Mouse (Mus musculus): ENCODE measurements at regions not wholly inside any gene's neighbourhood (a gene's known extent, or its start where the extent isn't known, plus 50 kb on each side); places are given as distances from the start of the nearest gene placed in this dataset.

DNA sequence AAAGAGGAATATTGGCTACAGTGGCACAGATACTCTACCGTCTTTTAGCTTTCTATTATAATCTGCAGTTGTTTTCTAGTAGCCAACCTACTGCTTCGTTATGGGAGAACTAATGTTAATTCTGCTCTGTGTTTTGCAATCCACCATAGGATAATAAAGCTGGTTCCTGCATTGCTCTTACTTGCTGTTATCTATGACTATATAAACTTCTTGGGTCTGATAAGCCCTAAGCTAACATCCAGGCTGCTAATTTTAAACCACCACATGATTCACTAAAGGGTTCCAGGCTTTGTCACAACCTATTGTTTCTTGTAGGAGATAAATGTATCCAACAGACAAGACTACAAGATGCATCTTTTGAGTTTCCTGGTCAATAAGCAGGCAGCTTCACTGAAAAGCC is 173.5 kb upstream of the Aga start:
- 97% methylated on average over 2 of the region's 2 CpGs for WGBS
- Histone ChIP-seq H3K9ac (no peak overlapping the region), H3K4me2 (no peak overlapping the region)

DNA sequence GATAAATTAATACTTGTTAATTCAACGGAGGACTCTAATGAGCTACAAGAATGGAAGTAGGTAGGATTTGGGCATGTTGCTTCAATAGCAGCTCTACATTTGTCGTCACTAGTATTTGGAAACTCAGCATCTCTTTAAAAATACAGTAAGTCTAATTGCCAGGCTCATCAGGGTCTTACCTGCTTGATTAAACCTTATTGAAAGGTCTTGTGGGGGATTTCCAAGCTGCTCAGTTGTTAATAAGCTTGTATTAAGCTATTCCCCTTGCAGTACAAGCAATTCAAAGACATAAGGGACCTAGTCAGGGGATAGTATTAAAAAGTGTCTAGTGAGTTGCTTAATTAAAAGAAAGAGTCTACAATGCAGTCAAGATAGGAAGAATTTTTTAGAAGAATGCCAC is 142.9 kb upstream of the Aga start:
- WGBS, result 72% methylated on average over 2 of the region's 2 CpGs
- no peaks in the 10 kb centered on the region for H3K27me3 ChIP-seq (replicated peaks)
- H3K36me3 ChIP-seq (replicated peaks), result no peaks in the 10 kb centered on the region
- H3K27ac ChIP-seq, result no peak overlapping the region
- no peak overlapping the region for H3K4me3 ChIP-seq
- no peaks in the 10 kb centered on the region for H3K4me1 ChIP-seq
- no peak overlapping the region for H3K9ac ChIP-seq
- no peak overlapping the region for H3K4me2 ChIP-seq
- no peak for ATAC-seq (replicated peaks)
- H3K9me3 ChIP-seq, result no peaks in the 10 kb centered on the region

More for the DNA sequence above, 173.5 kb upstream of the Aga start:
- Histone ChIP-seq H3K27me3 (replicated peaks) (no peaks in the 10 kb centered on the region), H3K4me3 (no peak overlapping the region), H3K4me1 (no peaks in the 10 kb centered on the region), H3K36me3 (replicated peaks) (no peaks in the 10 kb centered on the region), H3K27ac (no peak overlapping the region), H3K9me3 (no peaks in the 10 kb centered on the region)
- ATAC-seq (replicated peaks), result no peak

DNA sequence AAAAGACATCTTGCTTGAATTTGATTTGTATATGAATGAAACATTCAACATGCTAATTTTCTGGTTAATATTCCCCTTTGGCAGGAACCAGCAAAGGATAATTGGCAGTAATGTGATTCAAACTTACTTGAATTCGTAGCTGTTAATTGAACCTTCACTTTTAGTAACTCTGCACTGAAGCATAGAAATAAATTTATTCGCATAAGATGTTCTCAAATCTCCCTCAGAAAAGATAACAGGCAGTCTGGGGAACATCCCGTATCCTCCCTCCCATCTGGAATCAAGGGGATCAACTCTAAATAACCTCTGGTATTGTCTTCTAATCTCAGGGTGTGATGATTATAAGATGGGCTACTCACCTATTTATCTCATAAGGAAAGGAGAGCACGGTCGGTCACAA is 138.1 kb upstream of the Aga start:
- no peak for ATAC-seq (replicated peaks)

DNA sequence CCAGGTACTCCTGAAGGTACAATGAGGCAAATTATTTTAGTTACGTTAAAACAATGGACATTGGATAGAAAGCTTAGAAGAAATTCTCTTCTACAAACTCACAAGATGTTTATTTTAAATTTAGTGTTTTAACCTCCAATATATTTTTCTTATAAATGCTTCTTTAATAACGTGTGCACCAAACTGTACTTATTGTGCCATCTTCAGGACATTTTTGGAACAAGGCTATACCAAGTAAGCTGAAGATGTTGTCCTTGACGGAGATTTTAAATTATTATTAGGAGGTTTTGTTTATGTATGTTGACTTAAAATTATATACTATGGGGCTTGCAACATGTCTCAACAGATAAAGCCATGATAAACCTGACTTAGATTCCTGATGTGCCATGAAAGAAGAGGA is 99.4 kb upstream of the Aga start:
- no peaks in the 10 kb centered on the region for H3K36me3 ChIP-seq (replicated peaks)
- no peaks in the 10 kb centered on the region for H3K9me3 ChIP-seq
- no peak overlapping the region for H3K4me3 ChIP-seq
- ATAC-seq (replicated peaks), result no peak
- H3K27me3 ChIP-seq (replicated peaks), result no peaks in the 10 kb centered on the region
- 70% methylated on average over 3 of the region's 3 CpGs for WGBS
- H3K27ac ChIP-seq, result no peak overlapping the region
- H3K4me1 ChIP-seq, result no peaks in the 10 kb centered on the region
- no peak overlapping the region for H3K9ac ChIP-seq
- H3K4me2 ChIP-seq, result no peak overlapping the region

More for the DNA sequence above, 138.1 kb upstream of the Aga start:
- Histone ChIP-seq H3K9me3 (no peaks in the 10 kb centered on the region), H3K4me3 (no peak overlapping the region), H3K9ac (no peak overlapping the region), H3K4me2 (no peak overlapping the region), H3K36me3 (replicated peaks) (no peaks in the 10 kb centered on the region), H3K4me1 (no peaks in the 10 kb centered on the region), H3K27me3 (replicated peaks) (no peaks in the 10 kb centered on the region), H3K27ac (no peak overlapping the region)
- WGBS, result 41% methylated on average over 5 of the region's 5 CpGs

DNA sequence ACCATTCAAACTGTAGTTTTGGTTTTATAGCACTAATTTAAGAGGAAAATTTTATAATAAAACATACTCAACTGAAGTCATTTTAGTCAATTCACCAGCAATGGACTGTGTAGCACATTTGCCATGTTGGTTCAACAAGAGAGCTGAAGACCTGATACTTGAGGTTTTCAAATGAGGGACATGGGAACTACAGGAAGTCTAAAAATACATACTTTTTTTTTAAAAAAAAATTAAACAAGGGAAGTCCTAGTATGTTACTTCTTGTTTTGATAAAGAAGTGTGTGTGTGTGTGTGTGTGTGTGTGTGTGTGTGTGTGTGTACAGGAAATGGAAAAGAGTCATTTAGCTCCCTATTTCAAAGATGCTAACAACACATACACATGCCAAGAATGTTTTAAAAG is 77.3 kb upstream of the Aga start:
- Histone ChIP-seq H3K4me3 (no peak overlapping the region), H3K36me3 (replicated peaks) (no peaks in the 10 kb centered on the region), H3K4me2 (no peak overlapping the region), H3K9me3 (no peaks in the 10 kb centered on the region), H3K27ac (no peak overlapping the region), H3K27me3 (replicated peaks) (no peaks in the 10 kb centered on the region), H3K9ac (no peak overlapping the region), H3K4me1 (no peaks in the 10 kb centered on the region)
- ATAC-seq (replicated peaks), result no peak

DNA sequence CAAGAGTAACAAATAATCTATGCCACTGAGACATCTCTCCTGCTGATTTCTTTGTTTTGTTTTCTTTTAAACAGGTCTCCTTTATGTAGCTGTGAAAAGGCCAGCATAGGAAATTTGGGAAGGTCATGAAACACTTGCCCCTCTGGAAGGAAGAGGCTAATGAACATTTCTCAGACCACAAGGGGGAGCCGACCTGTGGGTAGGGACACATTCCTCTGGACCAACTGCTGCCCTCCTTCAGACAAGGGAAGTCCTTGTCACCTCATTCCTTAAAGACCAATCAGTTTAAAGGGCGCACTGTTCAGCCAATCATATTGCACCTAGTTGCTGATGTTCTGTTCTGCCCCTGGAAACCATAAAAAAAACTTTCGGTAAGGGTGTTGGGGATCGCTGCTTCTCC is 75.8 kb upstream of the Aga start:
- no peak overlapping the region for H3K27ac ChIP-seq
- H3K9me3 ChIP-seq, result no peaks in the 10 kb centered on the region
- H3K9ac ChIP-seq, result no peak overlapping the region
- no peak for ATAC-seq (replicated peaks)
- no peaks in the 10 kb centered on the region for H3K36me3 ChIP-seq (replicated peaks)
- WGBS, result 93% methylated on average over 4 of the region's 4 CpGs
- H3K27me3 ChIP-seq (replicated peaks), result no peaks in the 10 kb centered on the region
- H3K4me3 ChIP-seq, result no peak overlapping the region
- H3K4me2 ChIP-seq, result no peak overlapping the region
- no peaks in the 10 kb centered on the region for H3K4me1 ChIP-seq

DNA sequence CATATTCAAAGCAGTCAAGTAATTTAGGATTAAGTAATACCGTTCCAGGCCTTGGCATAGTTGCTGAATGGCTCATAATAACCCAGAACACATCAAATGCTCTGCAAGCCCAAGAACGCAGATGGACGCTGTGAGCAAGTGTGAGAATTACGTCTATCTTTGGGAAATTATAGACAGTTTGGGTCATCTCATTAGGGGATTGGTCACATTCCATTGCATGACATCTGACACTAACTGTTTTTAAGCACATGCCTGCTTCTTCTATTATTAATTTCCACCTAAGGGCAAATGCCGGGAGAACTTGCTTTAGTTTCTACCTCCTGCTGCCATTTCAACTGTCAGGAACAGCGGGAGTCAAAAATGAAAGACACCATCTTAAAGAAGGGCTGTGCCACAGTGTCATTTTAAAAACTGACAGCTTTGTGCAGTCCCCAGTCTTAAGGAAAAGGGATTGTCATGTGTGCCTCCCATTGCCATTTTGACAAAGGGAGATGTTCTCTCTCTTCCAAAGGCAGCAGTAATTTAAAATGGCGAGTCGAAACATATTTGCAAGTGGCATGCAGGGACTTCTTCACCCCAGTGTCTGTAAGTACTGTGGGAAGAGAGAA is 64.7 kb upstream of the Aga start:
- H3K9me3 ChIP-seq, result no peaks in the 10 kb centered on the region
- no peak overlapping the region for H3K9ac ChIP-seq
- peak; percentile 86 for ATAC-seq (replicated peaks)
- no peak overlapping the region for H3K27ac ChIP-seq
- no peak overlapping the region for H3K4me3 ChIP-seq
- 25% methylated on average over 8 of the region's 8 CpGs for WGBS
- H3K36me3 ChIP-seq (replicated peaks), result no peaks in the 10 kb centered on the region
- no peak overlapping the region for H3K4me2 ChIP-seq
- H3K27me3 ChIP-seq (replicated peaks), result no peaks in the 10 kb centered on the region
- H3K4me1 ChIP-seq, result 0 out of 2 replicates have a peak, but pooled peaks cover 3% of the 10 kb centered on the region

All from midbrain, embryonic 15.5 days (tissue).